Mouse (Mus musculus) spleen, postnatal 14 days (tissue): ENCODE results near the gene Dspp.

Experiments used
- DNase-seq, 2 experiments: peaks; one replicate each; pipeline ENCODE4 v3.0.0; 2021 to 2022; ENCODE audit warnings: low spot score in 2 of 2

Gene Dspp

DNA sequence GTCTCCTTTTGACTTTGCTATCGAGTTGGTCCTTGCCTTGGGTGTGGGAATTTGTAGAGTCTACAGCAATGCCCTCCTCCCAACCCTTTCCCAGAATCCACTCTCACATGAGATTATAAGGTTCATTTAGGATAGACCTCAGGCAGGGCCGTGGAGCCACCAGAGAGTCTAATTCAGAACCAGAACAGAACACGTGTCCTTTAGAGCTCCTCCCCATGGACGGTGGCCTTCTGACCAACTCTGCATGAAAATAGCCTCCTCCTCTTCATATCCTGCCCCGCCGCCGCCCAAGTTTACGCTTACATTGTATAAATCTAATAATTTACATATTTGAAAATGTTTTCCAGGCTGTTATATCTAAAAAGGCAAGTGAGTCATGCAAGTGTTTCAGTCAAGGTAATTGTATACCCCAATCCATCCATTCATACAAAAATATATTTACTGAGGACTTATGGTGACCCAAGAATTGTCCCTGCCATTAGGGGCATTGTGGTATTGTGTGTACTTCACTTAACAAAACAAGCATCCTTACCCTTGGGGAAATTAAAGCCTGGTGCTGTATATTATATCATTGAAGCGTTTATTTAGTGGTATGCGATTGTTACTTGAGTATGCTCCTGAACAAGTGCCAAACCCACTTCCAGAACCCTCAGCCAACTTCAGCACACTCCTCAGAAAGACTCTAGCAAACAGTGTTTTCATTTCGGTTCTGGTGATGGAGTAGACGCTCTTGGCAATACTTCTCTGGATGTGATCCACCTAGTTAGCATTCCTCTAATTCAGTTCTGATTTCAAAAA, 30.8 kb downstream of the Dspp start:
- DNase-seq = no peak

DNA sequence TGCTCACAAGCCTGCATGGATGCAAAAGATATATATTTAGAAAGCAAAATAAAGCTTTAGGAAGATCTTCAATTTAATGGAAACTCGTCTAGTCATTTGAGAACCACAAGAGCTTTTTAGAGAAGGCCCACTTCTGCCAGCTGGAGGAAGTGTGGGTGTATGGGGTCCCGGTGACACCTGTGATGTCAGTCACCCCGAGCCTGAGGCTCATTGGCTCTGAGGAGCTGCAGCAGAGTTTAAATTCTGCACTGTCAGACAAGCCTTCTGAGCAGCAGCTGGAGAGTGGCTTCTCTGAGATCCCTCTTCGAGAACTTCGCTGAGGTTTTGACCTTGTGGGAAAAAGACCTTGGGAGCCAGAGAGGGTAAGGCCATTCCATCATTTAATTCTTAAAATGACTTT, 31.8 kb downstream of the Dspp start, which contains the start of gene Dmp1:
Gene Dmp1 (plus strand): TSS at position 263 of the 400 bp plus-strand sequence.
- DNase-seq = no peak

DNA sequence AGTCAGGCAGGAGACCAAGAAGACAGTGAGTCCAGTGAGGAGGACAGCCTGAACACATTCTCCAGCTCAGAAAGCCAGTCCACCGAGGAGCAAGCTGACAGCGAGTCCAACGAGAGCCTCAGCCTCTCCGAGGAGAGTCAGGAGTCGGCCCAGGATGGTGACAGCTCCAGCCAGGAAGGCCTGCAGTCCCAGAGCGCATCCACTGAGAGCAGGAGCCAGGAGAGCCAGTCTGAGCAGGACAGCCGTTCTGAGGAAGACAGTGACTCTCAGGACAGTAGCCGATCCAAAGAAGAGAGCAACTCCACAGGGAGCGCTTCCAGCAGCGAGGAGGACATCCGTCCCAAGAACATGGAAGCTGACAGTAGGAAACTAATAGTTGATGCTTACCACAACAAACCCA, 42.0 kb downstream of the Dspp start:
- DNase-seq = no peak

DNA sequence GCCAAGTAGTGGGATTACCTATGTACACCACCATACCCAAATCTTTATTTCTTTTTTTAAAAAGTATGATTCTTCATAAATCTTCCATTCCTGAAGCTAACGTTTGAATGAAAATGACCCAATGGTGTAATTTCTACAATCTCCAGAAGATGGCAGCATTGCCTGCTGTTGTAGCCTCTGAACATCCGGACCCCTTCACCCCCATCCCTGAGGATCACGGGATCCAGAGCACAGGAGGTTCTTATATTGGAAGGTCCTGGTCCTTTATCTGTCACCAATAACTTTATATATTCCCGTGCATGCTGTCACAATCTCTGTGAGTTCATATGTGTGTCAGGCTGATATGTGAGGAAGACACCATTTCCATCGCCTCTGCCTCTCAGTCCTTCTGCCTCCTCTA, 48.4 kb downstream of the Dspp start:
- DNase-seq = no peak

DNA sequence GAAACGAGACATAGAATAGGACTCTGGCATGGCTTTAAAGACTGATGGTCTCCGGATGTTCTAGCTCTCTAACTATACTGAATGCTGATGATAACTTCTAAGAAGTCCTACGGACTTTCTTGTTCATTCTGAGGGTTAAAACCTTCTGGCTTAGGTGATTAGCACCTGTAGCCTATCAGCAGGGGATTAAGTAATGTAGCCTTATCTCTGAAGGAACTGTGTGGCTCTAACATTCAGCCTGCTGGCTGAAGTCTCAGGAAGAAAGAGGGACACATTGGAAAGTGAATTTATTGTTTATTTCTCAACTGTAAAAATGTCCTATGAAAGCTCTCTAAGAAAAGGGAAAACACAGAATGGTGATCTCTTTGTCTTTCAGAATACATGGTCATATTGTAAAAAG, 53.8 kb downstream of the Dspp start:
- no peak for DNase-seq

DNA sequence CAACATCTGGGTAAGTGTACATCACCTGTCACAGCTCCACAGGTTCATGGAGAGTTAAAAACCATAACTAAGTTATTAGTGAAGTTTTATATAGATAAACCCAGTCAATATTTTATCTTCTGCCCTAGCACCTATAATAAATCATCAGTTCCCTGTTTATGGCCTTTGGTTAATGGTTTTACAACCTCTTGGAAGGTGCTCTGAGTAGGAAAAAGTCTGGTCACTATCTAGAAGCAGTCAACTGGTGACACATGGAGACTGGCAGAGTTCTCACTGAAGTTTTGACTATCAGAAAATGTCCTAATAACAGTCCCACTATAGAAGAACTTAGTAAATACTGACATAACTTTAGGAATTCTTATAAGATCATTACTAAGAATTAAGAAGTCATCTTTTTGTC, 54.2 kb downstream of the Dspp start:
- DNase-seq = no peak

DNA sequence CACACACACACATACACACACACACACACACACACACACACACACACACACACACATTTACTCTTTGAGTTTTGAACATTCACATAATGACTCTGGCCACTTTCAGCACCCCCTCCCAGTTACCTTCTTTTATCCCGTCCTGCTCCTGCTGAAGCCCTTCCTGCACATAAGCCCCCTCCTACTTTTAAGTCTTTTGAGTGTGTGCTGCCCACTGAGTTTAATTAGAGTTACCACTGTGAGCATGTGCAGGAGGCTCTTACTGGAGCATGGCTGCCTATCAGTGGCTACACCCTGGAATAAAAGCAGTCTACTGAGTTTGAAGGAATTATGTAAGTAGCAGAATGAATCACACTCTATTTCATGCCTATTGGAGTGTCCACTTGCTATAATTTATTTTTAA, 58.0 kb downstream of the Dspp start:
- DNase-seq = no peak
